Mouse (Mus musculus): ENCODE results near the gene Fgf11.

GRCm38 (mm10) chr11:69766126-69766609 is 35.5 kb downstream of the Fgf11 start:
- TF ChIP-seq CTCF (IDR thresholded peaks at IDR 0.05; ENCODE audit: insufficient read depth, low read depth, low read length) (no peak), POLR2A (IDR thresholded peaks at IDR 0.05; ENCODE audit: insufficient read depth, low read depth, low read length) (0 out of 2 replicates have a peak, but pooled peaks have one; percentile 24)
